Mouse (Mus musculus) lung, postnatal 14 days (tissue): ENCODE measurements at regions not wholly inside any gene's neighbourhood (a gene's known extent, or its start where the extent isn't known, plus 50 kb on each side); places are given as distances from the start of the nearest gene placed in this dataset.
"Not testable (repeated sequence)": the region's sequence is repeated elsewhere in the genome, so short reads cannot be mapped to it uniquely, and the experiment has no call there.

ENCODE experiments used
- DNase-seq: peaks from one replicate; pipeline ENCODE4 v3.0.0; 2021

GRCm38 (mm10) chr5:142281997-142282396 is 119.3 kb upstream of the Foxk1 start:
- DNase-seq, result no peak

DNA sequence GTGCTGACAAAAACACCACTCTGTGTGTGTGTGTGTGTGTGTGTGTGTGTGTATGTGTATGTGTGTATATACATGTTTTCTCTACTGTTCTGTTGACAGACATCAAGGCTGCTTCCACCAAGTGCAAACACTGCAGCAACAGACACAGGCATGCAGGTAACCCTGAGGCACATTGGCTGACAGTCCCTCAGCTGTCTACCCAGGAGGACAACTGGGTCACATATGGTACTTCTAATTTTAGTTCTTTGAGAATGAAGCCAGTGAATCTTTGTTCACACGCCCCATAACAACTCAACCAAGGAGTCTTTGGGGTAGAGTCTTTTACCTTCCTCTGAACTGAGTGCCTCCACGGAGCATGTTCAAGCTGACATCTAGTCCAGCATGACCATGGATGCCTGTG is 113.3 kb upstream of the Foxk1 start:
- no peak for DNase-seq

GRCm38 (mm10) chr5:142291451-142291850 is 109.8 kb upstream of the Foxk1 start:
- DNase-seq, result no peak

DNA sequence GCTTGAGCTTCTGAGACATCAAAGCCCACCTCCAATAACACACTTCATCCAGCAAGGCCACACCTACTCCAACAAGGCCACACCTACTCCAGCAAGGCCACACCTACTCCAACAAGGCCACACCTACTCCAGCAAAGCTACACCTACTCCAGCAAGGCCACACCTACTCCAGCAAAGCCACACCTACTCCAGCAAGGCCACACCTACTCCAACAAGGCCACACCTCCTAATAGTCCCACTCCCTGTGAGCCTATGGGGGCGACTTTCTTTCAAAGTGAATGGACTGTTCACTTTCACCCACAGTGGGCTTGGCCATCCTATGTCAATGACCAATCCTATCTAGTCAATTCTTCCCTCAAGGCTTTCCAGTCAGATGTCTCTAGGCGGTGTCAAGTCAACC is 104.9 kb upstream of the Foxk1 start:
- not testable (repeated sequence) for DNase-seq

DNA sequence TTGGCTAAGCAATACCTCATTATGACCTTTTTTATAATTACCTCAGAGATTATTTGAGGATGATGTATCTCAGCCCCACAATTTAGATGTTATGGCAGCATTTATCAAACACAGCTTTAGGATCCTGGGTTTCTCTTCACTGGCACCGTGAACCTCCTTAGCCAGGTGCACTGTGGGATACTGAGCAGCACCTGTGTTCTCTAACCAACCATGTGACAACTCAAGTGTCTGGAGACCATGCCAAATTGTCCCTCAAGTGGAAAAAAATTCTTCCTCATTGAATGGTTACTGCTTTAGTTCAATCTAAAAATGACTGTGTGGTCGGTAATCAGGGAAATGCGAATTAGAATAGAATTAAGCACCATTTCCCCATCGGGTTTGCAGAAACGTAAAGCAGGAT is 101.7 kb upstream of the Foxk1 start:
- no peak for DNase-seq

GRCm38 (mm10) chr5:142308511-142308910 is 92.8 kb upstream of the Foxk1 start:
- DNase-seq, result no peak

DNA sequence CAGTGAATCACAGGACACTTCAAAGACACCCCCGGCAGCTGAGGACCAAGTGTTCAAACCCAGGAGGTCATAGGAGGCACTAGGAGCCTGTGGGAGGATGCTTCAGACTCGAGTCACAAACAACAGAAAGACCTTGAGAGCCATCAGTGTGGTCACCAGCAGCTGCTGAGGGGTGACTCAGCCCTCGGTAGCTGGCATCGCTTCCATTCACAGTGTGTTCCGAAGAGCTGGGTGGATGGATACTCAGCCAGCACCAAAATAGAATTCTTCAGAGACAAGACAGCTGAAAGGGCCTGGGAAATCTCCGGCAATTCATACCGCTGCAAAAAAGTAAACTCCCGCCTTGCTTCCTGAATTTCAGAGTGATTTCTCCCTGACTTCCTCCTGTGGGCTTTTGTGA is 87.4 kb upstream of the Foxk1 start:
- DNase-seq, result no peak

DNA sequence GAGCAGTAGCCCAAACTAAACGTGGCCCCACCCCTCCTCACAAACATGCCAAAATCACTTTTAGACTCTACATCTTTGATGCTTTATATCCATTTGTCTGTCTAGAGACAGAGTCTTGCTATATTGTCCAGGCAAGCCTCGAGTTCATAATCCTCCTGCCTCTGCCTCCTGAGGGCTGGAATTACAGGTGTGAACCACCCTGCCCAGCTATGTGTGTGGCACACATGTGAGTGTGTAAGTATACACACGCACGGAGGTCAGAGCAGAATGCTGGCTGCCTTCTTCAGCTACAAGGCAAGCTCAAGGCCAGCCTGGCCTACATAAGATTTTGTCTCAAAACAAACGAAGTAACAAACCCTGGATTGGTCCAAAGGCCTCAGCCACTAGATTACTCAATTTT is 86.8 kb upstream of the Foxk1 start:
- no peak for DNase-seq

GRCm38 (mm10) chr5:142319268-142319667 is 82.0 kb upstream of the Foxk1 start:
- peak; percentile 67 for DNase-seq

GRCm38 (mm10) chr5:142321316-142321715 is 80.0 kb upstream of the Foxk1 start:
- no peak for DNase-seq

GRCm38 (mm10) chr5:142324928-142325327 is 76.4 kb upstream of the Foxk1 start:
- no peak for DNase-seq

- peak; percentile 29 for DNase-seq
Measured at GRCm38 (mm10) chr5:142325560-142325959, 75.7 kb upstream of the Foxk1 start.

DNA sequence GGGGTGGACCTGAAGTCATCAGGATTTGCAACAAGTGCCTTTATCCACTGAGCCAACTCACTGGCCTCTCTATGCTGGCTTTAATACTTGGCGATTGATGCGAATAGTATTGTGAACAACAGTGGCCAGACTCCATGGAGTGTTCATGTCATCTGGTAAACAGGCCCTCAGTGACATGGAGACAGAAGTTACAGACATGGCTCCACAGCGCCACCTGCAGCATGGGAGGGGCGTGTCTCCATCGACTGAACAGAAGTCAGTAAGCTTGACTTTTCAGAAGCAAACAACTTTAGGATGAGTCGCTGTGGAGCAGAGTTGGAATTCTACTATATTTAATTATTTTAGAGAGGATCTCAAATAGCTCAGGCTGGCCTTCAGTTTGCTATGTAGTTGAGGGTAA is 74.0 kb upstream of the Foxk1 start:
- peak; percentile 16 for DNase-seq

GRCm38 (mm10) chr5:142329724-142330520 is 71.4 kb upstream of the Foxk1 start:
- no peak for DNase-seq

DNA sequence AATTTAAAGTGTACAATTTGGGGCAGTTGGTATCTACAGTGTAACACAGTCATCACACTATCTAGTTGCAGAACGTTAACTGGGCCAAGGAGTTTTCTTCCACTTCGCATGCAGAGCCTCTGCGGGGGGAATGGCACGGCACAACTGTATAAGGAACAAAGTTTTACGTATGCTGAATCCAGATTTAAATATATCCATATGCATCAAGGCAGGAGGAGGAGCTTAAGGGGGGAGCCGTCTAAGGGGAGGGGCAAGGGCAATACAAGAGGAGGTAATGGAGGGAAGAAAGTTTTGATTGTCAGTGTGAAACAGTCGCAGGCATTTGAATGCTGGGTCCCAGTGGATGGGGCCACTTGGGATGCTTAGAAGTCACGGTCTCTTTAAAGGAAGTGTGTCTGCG is 68.6 kb upstream of the Foxk1 start:
- no peak for DNase-seq

GRCm38 (mm10) chr5:142337436-142337835 is 63.9 kb upstream of the Foxk1 start:
- DNase-seq, result no peak

- DNase-seq, result no peak
Measured at GRCm38 (mm10) chr5:142338051-142338450, 63.2 kb upstream of the Foxk1 start.

GRCm38 (mm10) chr5:142340205-142341025 is 60.9 kb upstream of the Foxk1 start:
- DNase-seq, result peak; percentile 34

DNA sequence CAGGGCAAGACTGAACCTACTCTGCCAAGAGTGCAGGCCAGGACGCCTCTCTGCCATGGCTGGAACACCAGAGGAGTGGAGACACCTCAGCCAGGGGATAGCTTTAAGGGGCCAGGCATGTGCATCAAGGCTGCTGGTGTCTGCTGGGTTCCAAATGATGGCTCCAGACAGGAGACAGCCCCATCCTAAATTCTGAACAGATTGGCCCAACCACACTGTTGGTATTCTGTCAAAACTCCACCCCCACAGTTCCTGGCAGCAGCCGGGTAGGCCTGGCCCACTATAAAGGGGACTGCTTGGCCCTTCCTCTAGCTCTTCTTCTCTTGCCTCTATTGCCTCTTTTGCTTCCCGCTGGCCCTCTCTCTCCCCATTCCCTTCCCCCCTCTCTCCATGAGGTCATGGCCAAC is 60.3 kb upstream of the Foxk1 start:
- DNase-seq, result no peak

DNA sequence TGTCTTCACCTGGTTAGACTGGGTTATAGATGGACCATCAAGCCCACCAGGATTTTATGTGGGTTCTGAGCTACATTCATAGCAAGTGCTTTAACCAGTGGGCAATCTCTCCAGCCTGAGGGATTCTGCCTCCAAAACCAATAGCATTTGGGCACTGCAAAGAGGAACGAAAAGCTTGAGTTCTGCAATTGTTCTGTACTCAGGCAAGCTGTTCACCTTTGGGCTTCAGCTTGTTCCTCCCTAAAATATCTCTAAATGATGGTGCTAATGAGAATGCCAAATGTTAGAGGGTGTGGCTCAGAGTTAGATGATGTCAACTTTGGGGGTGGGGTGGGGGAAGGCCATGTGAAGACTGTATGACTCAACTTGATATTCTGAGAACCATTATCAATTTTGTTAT is 54.8 kb upstream of the Foxk1 start:
- no peak for DNase-seq

DNA sequence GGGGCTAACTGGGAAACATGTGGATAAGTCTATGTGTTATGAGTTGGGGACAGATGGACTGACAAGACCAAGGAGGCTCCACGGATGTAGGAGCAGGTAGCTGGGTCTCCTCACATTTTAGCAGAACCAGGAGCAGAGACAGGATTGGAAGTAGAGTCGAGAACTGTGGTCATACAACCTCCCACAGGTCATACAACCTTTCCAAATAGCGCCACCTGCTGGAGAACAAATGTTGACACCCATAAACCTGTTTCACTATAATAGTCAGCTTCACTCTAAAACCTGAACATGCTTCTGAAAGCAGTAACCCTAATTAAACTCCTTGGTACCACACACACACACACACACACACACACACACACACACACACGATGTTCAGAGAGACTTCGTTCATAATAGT is 50.7 kb upstream of the Foxk1 start:
- peak; percentile 26 for DNase-seq
